Mouse (Mus musculus) hindbrain, embryonic 15.5 days (tissue): Measurements from ENCODE around the gene Slc25a11. TPM values are rescaled to one million over a fixed set of nuclear protein-coding genes. Genes with fewer than 3 reads are reported as not detected.

ENCODE experiments used
- ATAC-seq: fragments of 200-750 bp; cut with Nextera tagmentation; 2 replicates; pipeline ENCODE4 v1.8.0; 2017; ENCODE audit warnings: low read depth, moderate number of reproducible peaks, moderate TSS enrichment; ENCODE audit not compliant: low FRiP score
- H3K27ac ChIP-seq: fragments of 300-500 bp; sonication (generic); replicated peaks from 2 replicates; pipeline ENCODE4 v1.5.1; 2015; ENCODE audit warnings: mild to moderate bottlenecking, inconsistent platforms
- H3K27me3 ChIP-seq: fragments of 300-500 bp; sonication (generic); 2 replicates; pipeline ENCODE4 v1.6.1; 2015; ENCODE audit warnings: control low read depth, inconsistent platforms
- H3K36me3 ChIP-seq: fragments of 300-500 bp; sonication (generic); 2 replicates; pipeline ENCODE4 v1.6.1; 2015; ENCODE audit warnings: control low read depth, inconsistent platforms
- H3K4me1 ChIP-seq: fragments of 300-500 bp; sonication (generic); replicated peaks from 2 replicates; pipeline ENCODE4 v1.6.1; 2015; ENCODE audit warnings: control low read depth, inconsistent platforms
- H3K4me2 ChIP-seq: fragments of 300-500 bp; sonication (generic); 2 replicates; pipeline ENCODE4 v1.6.1; 2015; ENCODE audit warnings: moderate library complexity, mild to moderate bottlenecking, inconsistent platforms
- H3K4me3 ChIP-seq: fragments of 300-500 bp; sonication (generic); 2 replicates; pipeline ENCODE4 v1.5.1; 2015; ENCODE audit warnings: mild to moderate bottlenecking, inconsistent platforms
- H3K9ac ChIP-seq: fragments of 300-500 bp; sonication (generic); 2 replicates; pipeline ENCODE4 v1.6.1; 2015; ENCODE audit warnings: inconsistent platforms
- H3K9me3 ChIP-seq: fragments of 300-500 bp; sonication (generic); 2 replicates; pipeline ENCODE4 v1.6.1; 2016; ENCODE audit warnings: control low read depth, inconsistent platforms
- WGBS: fragments of 180-500 bp; shearing (Covaris S2); methylation state at CpG from one replicate; pipeline ENCODE4 v1.1.7; 2015; 5-methylcytosine and 5-hydroxymethylcytosine counted together
- polyA plus RNA-seq: library from polyadenylated mRNA; unstranded; fragments of >200 nt; fragmentation: Nextera tagmentation; extraction: Ambion mirVana; gene quantifications from 2 replicates; pipeline ENCODE4 v1.2.1, GENCODE M21; 2015

Slc25a11 gene
- polyA plus RNA-seq, 1 experiment from 2014 or later = 176 TPM

DNA sequence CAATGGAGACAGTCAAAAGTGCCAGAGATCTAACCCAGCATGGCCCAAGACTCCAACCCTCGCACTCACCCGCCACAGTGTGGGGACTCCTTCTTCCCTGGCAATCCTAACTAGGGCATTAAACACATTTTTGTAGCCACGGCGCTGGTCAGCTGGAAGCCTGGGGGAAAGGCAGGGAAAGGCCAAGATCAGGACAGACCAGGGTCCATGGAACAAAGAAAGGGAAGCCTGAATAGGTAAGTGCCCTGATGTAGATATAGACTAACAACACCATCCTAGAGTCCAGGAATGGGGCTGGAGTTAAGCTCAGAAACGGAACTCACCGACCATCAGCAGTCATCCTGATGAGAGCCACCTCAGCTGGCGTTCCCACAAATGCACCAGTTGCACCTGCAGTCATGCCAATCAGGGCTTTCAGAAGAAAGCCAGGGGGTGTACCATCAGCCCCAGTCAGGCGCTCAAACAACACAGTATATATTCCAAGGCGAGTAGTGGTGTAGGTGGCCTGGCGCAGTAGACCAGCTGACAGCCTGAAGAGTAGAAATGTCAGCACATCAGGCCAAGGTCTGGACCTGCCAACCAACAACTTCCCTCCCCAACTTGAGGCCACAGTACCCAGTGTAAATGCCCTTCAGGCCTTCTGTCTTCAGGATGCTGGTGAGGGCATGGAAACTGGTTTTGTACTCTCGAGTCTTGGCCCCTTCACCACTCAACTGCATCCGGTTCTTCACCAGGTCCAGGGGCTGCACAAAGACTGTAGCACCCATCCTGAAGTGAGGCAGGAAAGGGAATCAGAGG is 1.6 kb downstream of the Slc25a11 start:
- peaks cover 40% of the 10 kb centered on the region for H3K36me3 ChIP-seq

DNA sequence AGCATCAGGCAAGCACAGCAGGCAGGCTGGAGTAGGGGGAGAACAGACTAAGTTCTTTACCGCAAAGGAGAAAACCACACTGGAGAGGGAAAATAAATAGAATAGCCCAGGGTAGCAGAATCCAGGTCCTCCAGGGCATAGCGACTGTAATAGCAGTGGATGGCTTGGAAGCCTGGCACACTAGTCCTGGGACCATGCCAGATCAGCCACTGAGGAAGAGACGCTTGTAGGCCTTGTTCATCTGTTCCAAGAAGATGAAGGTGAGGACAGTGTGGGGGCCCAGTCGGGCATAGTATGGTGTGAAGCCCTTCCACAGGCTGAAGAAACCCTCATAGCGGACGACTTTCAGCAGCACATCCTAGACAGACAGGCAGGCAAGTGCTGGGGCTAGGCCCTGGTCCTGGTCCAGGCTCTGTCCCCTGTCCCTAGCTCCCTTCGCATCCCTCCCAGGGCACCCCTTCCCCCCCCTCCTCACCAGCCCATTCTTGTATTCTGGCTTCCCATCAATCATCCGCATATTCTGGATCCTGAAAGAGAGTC is 2.6 kb downstream of the Slc25a11 start:
- Histone ChIP-seq H3K27me3 (no peaks in the 10 kb centered on the region), H3K9ac (no peak overlapping the region), H3K27ac (no peak overlapping the region), H3K4me2 (0 out of 2 replicates have a peak overlapping the region, but pooled peaks have one; percentile 89), H3K4me1 (peaks cover 36% of the 10 kb centered on the region), H3K9me3 (no peaks in the 10 kb centered on the region), H3K4me3 (no peak overlapping the region), H3K36me3 (peaks cover 29% of the 10 kb centered on the region)
- WGBS = 95% methylated on average over 8 of the region's 8 CpGs
- ATAC-seq = no peak

More for the DNA sequence above, 1.6 kb downstream of the Slc25a11 start:
- Histone ChIP-seq H3K27ac (peak overlapping the region; percentile 92; the same call in 1 of the 2 replicates), H3K27me3 (no peaks in the 10 kb centered on the region), H3K9me3 (no peaks in the 10 kb centered on the region), H3K4me1 (peaks cover 36% of the 10 kb centered on the region), H3K4me2 (peak overlapping the region; percentile 89), H3K4me3 (peak overlapping the region; percentile 68), H3K9ac (peak overlapping the region; percentile 96)
- WGBS = 92% methylated on average over 12 of the region's 12 CpGs
- ATAC-seq = no peak

DNA sequence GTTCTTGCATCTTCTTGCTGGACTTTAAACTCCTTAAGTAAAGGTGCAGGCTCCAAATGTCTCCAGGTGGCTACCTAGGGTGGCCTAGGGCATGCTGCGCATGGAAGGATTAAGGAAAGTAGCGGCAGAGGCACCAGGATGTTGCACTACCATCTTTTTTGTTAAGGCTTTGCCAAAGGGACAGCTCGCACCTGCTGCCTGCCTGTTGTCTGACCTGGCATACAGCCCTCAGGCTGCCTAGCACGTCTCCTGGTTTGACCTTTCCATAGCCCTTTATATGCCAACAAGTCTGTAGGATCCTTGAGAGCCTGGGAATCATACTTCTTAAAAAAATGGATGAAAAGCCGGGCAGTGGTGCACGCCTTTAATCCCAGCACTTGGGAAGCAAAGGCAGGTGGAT is 4.2 kb downstream of the Slc25a11 start:
- H3K9ac ChIP-seq = no peak overlapping the region
- 90% methylated on average over 6 of the region's 6 CpGs for WGBS
- peaks cover 23% of the 10 kb centered on the region for H3K4me1 ChIP-seq
- ATAC-seq = no peak
- H3K9me3 ChIP-seq = no peaks in the 10 kb centered on the region
- H3K4me3 ChIP-seq = no peak overlapping the region
- H3K4me2 ChIP-seq = no peak overlapping the region
- peaks cover 21% of the 10 kb centered on the region for H3K36me3 ChIP-seq
- H3K27me3 ChIP-seq = no peaks in the 10 kb centered on the region
- no peak overlapping the region for H3K27ac ChIP-seq

DNA sequence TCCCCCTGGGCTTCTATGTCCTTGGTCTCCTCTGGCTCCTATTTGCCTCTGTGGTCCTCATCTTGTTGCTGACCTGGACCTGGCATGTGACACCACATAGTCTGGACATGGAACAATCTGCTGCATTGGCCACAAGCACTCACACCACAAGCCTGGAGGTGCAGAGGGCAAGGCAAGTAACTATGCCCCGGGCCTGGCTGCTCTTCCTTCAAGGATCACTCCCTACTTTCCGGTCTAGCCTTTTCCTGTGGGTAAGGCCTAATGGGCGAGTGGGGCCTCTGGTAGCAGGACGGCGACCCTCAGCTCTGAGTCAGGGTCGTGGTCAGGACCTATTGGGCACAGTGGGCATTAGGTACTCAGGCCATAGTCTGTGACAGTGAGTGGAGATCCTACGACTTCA is 6.0 kb downstream of the Slc25a11 start:
- no peak for ATAC-seq
- H3K4me3 ChIP-seq = no peak overlapping the region
- WGBS = 86% methylated on average over 7 of the region's 7 CpGs
- H3K4me1 ChIP-seq = peaks cover 16% of the 10 kb centered on the region
- no peaks in the 10 kb centered on the region for H3K27me3 ChIP-seq
- H3K27ac ChIP-seq = no peak overlapping the region
- no peak overlapping the region for H3K9ac ChIP-seq
- H3K36me3 ChIP-seq = peaks cover 21% of the 10 kb centered on the region
- no peak overlapping the region for H3K4me2 ChIP-seq
- no peaks in the 10 kb centered on the region for H3K9me3 ChIP-seq

DNA sequence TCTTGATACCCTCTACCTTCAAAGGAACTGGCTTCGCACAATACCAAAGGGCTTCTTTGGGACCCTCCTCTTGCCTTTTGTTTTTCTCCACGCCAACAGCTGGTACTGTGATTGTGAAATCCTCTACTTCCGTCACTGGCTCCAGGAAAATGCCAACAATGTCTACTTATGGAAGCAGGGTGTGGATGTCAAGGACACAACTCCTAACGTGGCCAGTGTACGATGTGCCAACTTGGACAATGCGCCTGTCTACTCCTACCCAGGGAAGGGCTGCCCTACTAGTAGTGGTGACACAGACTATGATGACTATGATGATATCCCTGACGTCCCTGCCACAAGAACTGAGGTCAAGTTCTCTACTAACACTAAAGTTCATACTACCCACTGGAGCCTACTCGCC is 7.3 kb downstream of the Slc25a11 start:
- no peaks in the 10 kb centered on the region for H3K27me3 ChIP-seq
- no peak overlapping the region for H3K4me3 ChIP-seq
- H3K9ac ChIP-seq = no peak overlapping the region
- no peaks in the 10 kb centered on the region for H3K9me3 ChIP-seq
- H3K36me3 ChIP-seq = peaks cover 20% of the 10 kb centered on the region
- no peak for ATAC-seq
- no peak overlapping the region for H3K4me2 ChIP-seq
- H3K27ac ChIP-seq = no peak overlapping the region
- peaks cover 3% of the 10 kb centered on the region; the same call in 1 of the 2 replicates for H3K4me1 ChIP-seq
- WGBS = 85% methylated on average over 8 of the region's 8 CpGs

DNA sequence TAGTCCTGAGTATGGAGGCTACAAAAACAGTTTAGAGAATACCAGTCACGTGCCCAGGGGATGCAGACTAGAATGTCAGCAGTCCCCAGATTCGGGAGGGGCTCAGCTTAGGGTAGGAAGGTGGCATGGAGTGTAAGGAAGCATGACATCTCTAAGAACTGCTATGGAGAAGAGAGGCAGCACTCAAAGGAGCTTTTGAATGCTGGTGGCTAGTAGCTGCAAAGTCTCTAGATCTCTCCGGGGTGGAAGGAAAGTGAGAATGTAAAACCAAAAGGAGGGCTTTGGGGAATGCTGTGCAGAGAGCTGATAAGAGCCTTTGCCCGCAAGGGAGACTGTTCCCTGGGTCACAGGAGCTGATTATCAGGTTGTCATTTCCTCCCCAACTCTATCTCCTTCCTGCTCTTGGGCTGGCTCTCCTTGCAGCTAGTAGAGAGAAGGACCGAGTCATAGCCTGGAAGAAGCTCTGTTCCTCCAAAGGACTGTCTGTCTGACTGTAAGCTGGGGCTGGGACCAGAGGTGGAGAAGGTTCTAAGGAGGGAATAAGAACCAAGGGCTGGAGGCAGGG is 8.5 kb downstream of the Slc25a11 start, which contains the start of gene Gp1ba:
TSS of gene Gp1ba (plus strand) at position 409 of the 565 bp plus-strand sequence.
- no peak for ATAC-seq
- no peaks in the 10 kb centered on the region for H3K4me1 ChIP-seq
- no peak within 1 kb of the TSS for H3K4me3 ChIP-seq
- no peak within 1 kb of the TSS for H3K4me2 ChIP-seq
- peaks cover 9% of the 10 kb centered on the region for H3K36me3 ChIP-seq
- H3K27ac ChIP-seq = no peak within 1 kb of the TSS
- H3K27me3 ChIP-seq = no peaks in the 10 kb centered on the region
- no peak within 1 kb of the TSS for H3K9ac ChIP-seq
- WGBS = 59% methylated on average over 5 of the region's 5 CpGs
- no peaks in the 10 kb centered on the region for H3K9me3 ChIP-seq

DNA sequence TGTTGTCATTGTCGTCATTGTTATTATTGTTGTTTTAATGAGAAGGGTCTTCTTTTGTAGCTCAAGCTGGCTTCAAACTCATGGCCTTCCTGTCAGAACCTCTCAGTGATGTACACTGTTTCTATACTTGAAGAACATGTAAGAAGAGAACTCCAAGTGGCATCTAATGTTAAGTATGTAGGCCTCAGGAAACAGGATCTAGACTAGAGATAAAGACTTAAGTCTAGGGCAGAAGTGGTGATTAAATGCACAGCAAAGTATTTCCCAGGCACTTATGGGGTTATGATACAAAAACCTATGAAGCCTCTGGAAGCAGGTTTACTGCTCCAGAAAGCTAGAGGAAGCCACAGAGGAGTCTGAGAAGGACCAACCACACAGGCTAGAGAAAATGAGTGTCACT is 9.0 kb downstream of the Slc25a11 start:
- Histone ChIP-seq H3K4me3 (no peak overlapping the region), H3K9me3 (no peaks in the 10 kb centered on the region), H3K9ac (no peak overlapping the region), H3K27ac (no peak overlapping the region), H3K36me3 (peaks cover 5% of the 10 kb centered on the region), H3K4me1 (no peaks in the 10 kb centered on the region), H3K4me2 (no peak overlapping the region), H3K27me3 (no peaks in the 10 kb centered on the region)
- 83% methylated on average over 1 of the region's 1 CpGs for WGBS
- no peak for ATAC-seq

DNA sequence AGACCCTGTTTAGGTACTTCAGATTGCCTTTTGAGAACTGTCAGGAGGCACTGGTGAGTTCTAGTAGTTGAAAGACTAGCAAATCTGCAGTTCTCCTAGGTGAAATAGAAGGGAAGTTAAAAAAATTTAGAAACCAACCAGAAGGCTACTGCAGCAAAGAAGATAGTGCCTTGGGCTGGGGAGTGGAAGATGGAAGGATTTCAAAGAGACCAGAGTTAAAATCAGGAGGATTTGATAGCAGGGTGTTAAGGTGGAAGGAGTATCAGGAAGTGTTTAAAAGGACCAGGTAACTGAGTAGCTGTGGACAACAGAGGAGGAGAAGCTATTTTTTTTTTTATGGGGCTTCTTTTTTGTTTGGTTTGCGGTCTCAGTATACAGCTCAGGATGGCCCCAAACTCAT is 9.5 kb downstream of the Slc25a11 start:
- Histone ChIP-seq H3K4me3 (no peak overlapping the region), H3K36me3 (peaks cover 3% of the 10 kb centered on the region), H3K27ac (no peak overlapping the region), H3K27me3 (no peaks in the 10 kb centered on the region), H3K4me2 (no peak overlapping the region), H3K4me1 (no peaks in the 10 kb centered on the region), H3K9ac (no peak overlapping the region), H3K9me3 (no peaks in the 10 kb centered on the region)
- 95% methylated on average over 1 of the region's 1 CpGs for WGBS
- no peak for ATAC-seq

DNA sequence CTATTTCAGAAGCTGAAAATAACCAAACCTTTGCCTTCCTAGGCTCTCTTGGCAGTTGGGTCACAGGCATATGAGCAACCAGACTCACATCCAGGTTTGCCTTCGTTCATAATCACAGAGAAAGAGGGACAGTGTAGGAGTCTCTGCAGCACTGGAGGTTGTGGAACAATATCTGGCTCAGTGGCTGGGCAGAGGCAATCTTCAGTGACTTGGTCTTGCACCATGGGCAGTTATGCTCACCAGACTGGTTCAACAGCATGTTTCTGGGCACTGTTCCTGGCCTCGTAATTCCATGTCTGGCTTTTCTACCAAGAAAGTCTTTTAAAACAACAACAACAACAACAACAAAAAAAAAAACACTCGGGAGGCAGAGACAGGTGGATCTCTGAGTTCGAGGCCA is 11.7 kb downstream of the Slc25a11 start:
- H3K4me1 ChIP-seq = no peaks in the 10 kb centered on the region
- no peaks in the 10 kb centered on the region for H3K9me3 ChIP-seq
- ATAC-seq = no peak
- H3K27me3 ChIP-seq = no peaks in the 10 kb centered on the region
- no peak overlapping the region for H3K4me3 ChIP-seq
- H3K9ac ChIP-seq = no peak overlapping the region
- 86% methylated on average over 4 of the region's 4 CpGs for WGBS
- H3K36me3 ChIP-seq = no peaks in the 10 kb centered on the region
- H3K4me2 ChIP-seq = no peak overlapping the region
- no peak overlapping the region for H3K27ac ChIP-seq

DNA sequence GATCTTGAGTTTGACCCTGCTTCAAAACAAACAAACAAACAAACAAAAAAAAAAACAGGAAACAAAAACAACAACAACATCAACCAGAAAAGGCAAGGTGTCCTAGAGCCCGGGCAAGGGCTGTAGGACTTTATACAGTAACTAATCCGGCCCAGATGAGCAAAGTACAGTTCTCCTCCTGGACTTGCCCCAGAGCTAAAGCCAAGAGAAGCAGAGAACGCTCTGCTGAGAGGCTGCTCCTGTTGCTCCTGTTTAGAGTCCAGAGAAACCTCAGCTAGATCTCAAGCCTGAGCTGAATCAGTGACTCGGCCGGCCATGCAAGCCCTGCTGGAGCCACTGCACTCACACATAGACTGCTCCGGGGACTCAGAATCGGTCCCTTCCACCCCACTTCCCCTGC is 17.1 kb downstream of the Slc25a11 start:
- Histone ChIP-seq H3K4me1 (no peaks in the 10 kb centered on the region), H3K9me3 (no peaks in the 10 kb centered on the region), H3K9ac (no peak overlapping the region), H3K4me2 (no peak overlapping the region), H3K4me3 (no peak overlapping the region), H3K27ac (no peak overlapping the region), H3K27me3 (no peaks in the 10 kb centered on the region), H3K36me3 (no peaks in the 10 kb centered on the region)
- ATAC-seq = no peak
- 70% methylated on average over 7 of the region's 7 CpGs for WGBS

DNA sequence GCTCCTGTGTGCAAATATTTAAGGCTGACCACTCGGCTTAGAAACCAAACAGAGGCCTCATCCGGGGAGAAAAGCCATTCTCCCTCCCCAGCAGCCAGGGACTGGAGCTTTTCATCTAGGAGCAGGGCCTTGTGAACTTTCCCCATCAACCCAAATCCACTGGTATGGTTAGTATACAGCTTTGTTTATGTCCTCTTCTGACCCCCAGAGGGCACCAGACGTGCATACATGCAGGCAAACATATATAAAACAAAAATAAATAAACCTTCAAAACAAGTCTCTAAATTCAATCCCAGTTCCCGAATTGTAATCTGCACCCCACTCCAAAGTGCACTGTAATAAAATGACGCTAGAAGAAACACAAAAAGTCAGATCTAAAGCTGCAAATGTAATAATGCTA is 17.7 kb downstream of the Slc25a11 start:
- no peaks in the 10 kb centered on the region for H3K9me3 ChIP-seq
- ATAC-seq = no peak
- no peak overlapping the region for H3K4me3 ChIP-seq
- H3K36me3 ChIP-seq = no peaks in the 10 kb centered on the region
- H3K27ac ChIP-seq = no peak overlapping the region
- no peak overlapping the region for H3K9ac ChIP-seq
- WGBS = 58% methylated on average over 5 of the region's 5 CpGs
- H3K4me1 ChIP-seq = no peaks in the 10 kb centered on the region
- no peaks in the 10 kb centered on the region for H3K27me3 ChIP-seq
- no peak overlapping the region for H3K4me2 ChIP-seq

DNA sequence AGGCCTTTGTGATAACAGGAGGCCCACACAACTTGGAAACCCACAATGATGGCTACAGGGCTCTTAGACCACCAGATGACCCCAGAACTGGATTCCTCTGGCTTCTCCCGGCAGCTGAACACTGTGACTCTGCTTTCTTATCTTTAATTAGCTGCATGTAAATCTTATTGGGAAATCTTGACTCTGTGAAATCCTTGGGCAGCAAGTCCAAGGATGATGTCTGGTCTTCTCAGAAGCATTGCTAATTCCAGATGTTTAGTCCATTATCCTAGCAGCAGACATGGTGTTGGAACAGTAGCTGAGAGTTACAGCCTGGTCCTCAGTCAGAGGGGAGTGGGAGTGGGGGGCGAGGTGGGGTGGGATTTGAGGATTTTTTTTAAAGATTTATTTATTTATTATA is 18.8 kb downstream of the Slc25a11 start:
- H3K4me2 ChIP-seq = no peak overlapping the region
- H3K9ac ChIP-seq = no peak overlapping the region
- H3K27ac ChIP-seq = no peak overlapping the region
- no peak for ATAC-seq
- H3K4me3 ChIP-seq = no peak overlapping the region
- no peaks in the 10 kb centered on the region for H3K36me3 ChIP-seq
- H3K27me3 ChIP-seq = no peaks in the 10 kb centered on the region
- WGBS = 82% methylated on average over 2 of the region's 2 CpGs
- no peaks in the 10 kb centered on the region for H3K9me3 ChIP-seq
- no peaks in the 10 kb centered on the region for H3K4me1 ChIP-seq
